10 mouse cellular contexts compared by ENCODE assay signal in genomic region chr1:59580131-59580751, GRCm38 (mm10).
DNase-seq lines count a peak whose midpoint lies in the region; ATAC-seq and TF ChIP-seq lines count a peak whose summit lies in the region.
"Had no signal": no experiment of that assay in that cellular context is flagged by ENCODE, and none has a peak within 500 bp of the region (broad histone marks: within the 10 kb centered on the region; RNA-seq: fewer than 3 reads in every experiment).

No protein-coding gene starts in this region.

- H3K27me3 ChIP-seq in heart, embryonic 13.5 days (replicated peaks): peaks cover 29% of the 10 kb centered on the region; the same call in 1 of the 2 replicates
- no peaks in the 10 kb centered on the region for H3K27me3 ChIP-seq in lung, embryonic 14.5 days (ENCODE audit: insufficient read depth, low read length)
- H3K27me3 ChIP-seq in embryonic facial prominence, embryonic 11.5 days (ENCODE audit: control insufficient read depth, insufficient read depth, low read length): no peaks in the 10 kb centered on the region
- no peaks in the 10 kb centered on the region for H3K27me3 ChIP-seq in stomach, embryonic 15.5 days (replicated peaks)
- H3K27me3 ChIP-seq: hindbrain, embryonic 12.5 days had no signal

- H3K4me3 ChIP-seq in heart, embryonic 13.5 days: no peak overlapping the region
- no peak overlapping the region for H3K4me3 ChIP-seq in lung, embryonic 14.5 days (ENCODE audit: low read depth, low read length)
- H3K4me3 ChIP-seq in embryonic facial prominence, embryonic 11.5 days (ENCODE audit: low read depth, low read length): no peak overlapping the region
- H3K4me3 ChIP-seq in stomach, embryonic 15.5 days (replicated peaks): no peak overlapping the region
- no peak overlapping the region for H3K4me3 ChIP-seq in left cerebral cortex, adult 2 months
- H3K4me3 ChIP-seq: hindbrain, embryonic 12.5 days; midbrain, embryonic 13.5 days had no signal

- no peaks in the 10 kb centered on the region for H3K9me3 ChIP-seq in heart, embryonic 13.5 days
- H3K9me3 ChIP-seq in lung, embryonic 14.5 days (ENCODE audit: low read depth, low read length): no peaks in the 10 kb centered on the region
- no peaks in the 10 kb centered on the region for H3K9me3 ChIP-seq in embryonic facial prominence, embryonic 11.5 days (replicated peaks; ENCODE audit: control insufficient read depth, low read length)
- no peaks in the 10 kb centered on the region for H3K9me3 ChIP-seq in stomach, embryonic 15.5 days
- H3K9me3 ChIP-seq: hindbrain, embryonic 12.5 days; midbrain, embryonic 13.5 days had no signal

- no peaks in the 10 kb centered on the region for H3K36me3 ChIP-seq in heart, embryonic 13.5 days
- H3K36me3 ChIP-seq in lung, embryonic 14.5 days (ENCODE audit: insufficient read depth): no peaks in the 10 kb centered on the region
- no peaks in the 10 kb centered on the region for H3K36me3 ChIP-seq in embryonic facial prominence, embryonic 11.5 days (replicated peaks; ENCODE audit: control insufficient read depth, insufficient read depth, low read depth, low read length)
- H3K36me3 ChIP-seq in stomach, embryonic 15.5 days: no peaks in the 10 kb centered on the region
- H3K36me3 ChIP-seq: hindbrain, embryonic 12.5 days; midbrain, embryonic 13.5 days had no signal

- DNase-seq in heart, postnatal 10 days: no peak
- DNase-seq in lung, embryonic 14.5 days: peak; percentile 81
- DNase-seq in lung, postnatal 25 days (ENCODE audit: low spot score): no peak
- DNase-seq in embryonic facial prominence, embryonic 11.5 days (ENCODE audit: low spot score): no peak
- no peak for DNase-seq in left cerebral cortex, adult 2 months (ENCODE audit: extremely low spot score in 1 of 2, low spot score in 2 of 2)
- DNase-seq in gastrocnemius, adult 18-20 months (ENCODE audit: low spot score): no peak

- intact Hi-C loops in heart, postnatal 10 days (cut with DNase I): loop anchor here (5.0 kb wide), 1 partner anchor 333 kb away; no protein-coding TSS in a partner anchor
- intact Hi-C loops in left cerebral cortex, adult 2 months (cut with DNase I): no loop called here

- H3K9ac ChIP-seq in heart, embryonic 13.5 days: no peak overlapping the region
- H3K9ac ChIP-seq in lung, embryonic 14.5 days: no peak overlapping the region
- H3K9ac ChIP-seq in embryonic facial prominence, embryonic 11.5 days (replicated peaks; ENCODE audit: low read length): no peak overlapping the region
- H3K9ac ChIP-seq in stomach, embryonic 15.5 days: no peak overlapping the region
- H3K9ac ChIP-seq: hindbrain, embryonic 12.5 days; midbrain, embryonic 13.5 days had no signal

- 16% methylated on average over 8 of the region's 8 CpGs for WGBS in heart, embryonic 13.5 days
- 5% methylated on average over 8 of the region's 8 CpGs for WGBS in lung, embryonic 14.5 days
- 54% methylated on average over 8 of the region's 8 CpGs for WGBS in embryonic facial prominence, embryonic 11.5 days
- 8% methylated on average over 8 of the region's 8 CpGs for WGBS in stomach, embryonic 15.5 days

- ATAC-seq in heart, embryonic 13.5 days (ENCODE audit: extremely low read depth, insufficient number of reproducible peaks, low FRiP score, low TSS enrichment): no peak
- ATAC-seq in lung, embryonic 14.5 days (ENCODE audit: insufficient read depth): peak; percentile 90
- 0 out of 2 replicates have a peak, but pooled peaks have one; percentile 52 for ATAC-seq in embryonic facial prominence, embryonic 11.5 days (replicated peaks; ENCODE audit: insufficient number of reproducible peaks, low FRiP score, low TSS enrichment, low read depth)
- peak; percentile 83 for ATAC-seq in stomach, embryonic 15.5 days (ENCODE audit: insufficient read depth, low FRiP score, low read depth)
- ATAC-seq: midbrain, embryonic 13.5 days had no signal

- H3K4me2 ChIP-seq in heart, embryonic 13.5 days: peak overlapping the region; percentile 30
- H3K4me2 ChIP-seq in lung, embryonic 14.5 days: peak overlapping the region; percentile 28
- no peak overlapping the region for H3K4me2 ChIP-seq in embryonic facial prominence, embryonic 11.5 days (ENCODE audit: low read depth, low read length)
- H3K4me2 ChIP-seq in stomach, embryonic 15.5 days: peak overlapping the region; percentile 25; the same call in 1 of the 2 replicates
- H3K4me2 ChIP-seq: hindbrain, embryonic 12.5 days; midbrain, embryonic 13.5 days had no signal

- TF ChIP-seq CTCF in lung, embryonic 14.5 days (IDR thresholded peaks at IDR 0.05; ENCODE audit: low read depth): no peak
- TF ChIP-seq CTCF in left cerebral cortex, adult 2 months (IDR thresholded peaks at IDR 0.05): no peak

- H3K4me1 ChIP-seq in heart, embryonic 13.5 days: peaks cover 38% of the 10 kb centered on the region
- peaks cover 13% of the 10 kb centered on the region for H3K4me1 ChIP-seq in lung, embryonic 14.5 days (ENCODE audit: insufficient read depth)
- H3K4me1 ChIP-seq in embryonic facial prominence, embryonic 11.5 days (ENCODE audit: control insufficient read depth, insufficient read depth, low read length): no peaks in the 10 kb centered on the region
- peaks cover 9% of the 10 kb centered on the region; the same call in 1 of the 2 replicates for H3K4me1 ChIP-seq in stomach, embryonic 15.5 days

- peak overlapping the region; percentile 46 for H3K27ac ChIP-seq in heart, embryonic 13.5 days (replicated peaks)
- H3K27ac ChIP-seq in lung, embryonic 14.5 days (ENCODE audit: low read depth): peak overlapping the region; percentile 84
- H3K27ac ChIP-seq in embryonic facial prominence, embryonic 11.5 days (replicated peaks; ENCODE audit: low read depth, low read length): no peak overlapping the region
- H3K27ac ChIP-seq in stomach, embryonic 15.5 days: peak overlapping the region; percentile 57
- no peak overlapping the region for H3K27ac ChIP-seq in left cerebral cortex, adult 2 months
- H3K27ac ChIP-seq: hindbrain, embryonic 12.5 days; midbrain, embryonic 13.5 days had no signal

Comparison
In these comparisons a context has a peak if more than half of its experiments do, and no peak if none do; other contexts are left out.
1. H3K27ac ChIP-seq: peak in heart, embryonic 13.5 days (single experiment), lung, embryonic 14.5 days (single experiment) and stomach, embryonic 15.5 days (single experiment); none in embryonic facial prominence, embryonic 11.5 days (single experiment) and left cerebral cortex, adult 2 months (single experiment).